Mouse (Mus musculus): ENCODE measurements around the gene Cmya5. TPM values are rescaled to one million over a fixed set of nuclear protein-coding genes. Genes with fewer than 3 reads are reported as not detected.
"Not testable (repeated sequence)": the region's sequence is repeated elsewhere in the genome, so short reads cannot be mapped to it uniquely, and the experiment has no call there.

The Cmya5 gene
- total RNA-seq, 4 experiments from 2014 or later, result 378 to 419 (median 409) TPM

DNA sequence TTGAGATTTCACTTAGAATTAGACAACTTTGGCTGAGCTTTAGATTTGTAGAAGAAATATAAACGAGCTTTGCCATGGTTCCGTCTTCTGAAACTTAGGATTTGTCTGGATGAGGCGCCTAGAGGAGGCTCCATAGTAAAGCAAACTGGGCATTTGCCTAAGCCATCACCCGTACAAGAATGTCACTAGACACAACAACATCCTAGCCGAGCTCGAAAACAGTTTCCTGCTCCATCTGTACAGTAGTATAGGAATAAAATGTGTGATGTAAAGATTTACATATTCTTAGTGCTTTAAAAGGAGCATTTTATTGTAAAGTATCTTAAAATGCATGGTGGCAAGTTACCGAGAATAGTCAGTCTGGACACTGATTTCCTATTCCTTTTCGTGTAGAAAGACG is 22.2 kb downstream of the Cmya5 start:
- DNase-seq (ENCODE audit: low spot score), result no peak

DNA sequence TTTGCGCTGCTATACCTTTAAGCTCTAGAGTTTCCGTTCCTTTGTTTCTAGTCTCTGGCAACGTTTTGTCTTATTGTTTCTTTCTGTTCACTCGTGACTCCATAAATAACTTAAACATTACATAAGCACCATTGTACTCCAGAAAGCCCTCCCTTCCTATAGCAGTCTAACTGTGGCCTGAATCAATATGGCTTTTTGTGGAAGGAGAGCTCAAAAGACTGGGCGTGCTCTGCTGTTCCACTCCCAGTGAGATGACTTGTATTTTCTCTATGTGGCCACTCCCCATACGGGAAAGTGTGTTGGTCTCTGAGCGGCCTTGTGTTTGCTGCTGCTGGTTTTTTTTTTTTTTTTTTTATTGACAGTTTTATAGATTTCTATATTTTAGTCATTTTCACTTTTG is 27.3 kb downstream of the Cmya5 start:
- no peak for DNase-seq (ENCODE audit: low spot score)

DNA sequence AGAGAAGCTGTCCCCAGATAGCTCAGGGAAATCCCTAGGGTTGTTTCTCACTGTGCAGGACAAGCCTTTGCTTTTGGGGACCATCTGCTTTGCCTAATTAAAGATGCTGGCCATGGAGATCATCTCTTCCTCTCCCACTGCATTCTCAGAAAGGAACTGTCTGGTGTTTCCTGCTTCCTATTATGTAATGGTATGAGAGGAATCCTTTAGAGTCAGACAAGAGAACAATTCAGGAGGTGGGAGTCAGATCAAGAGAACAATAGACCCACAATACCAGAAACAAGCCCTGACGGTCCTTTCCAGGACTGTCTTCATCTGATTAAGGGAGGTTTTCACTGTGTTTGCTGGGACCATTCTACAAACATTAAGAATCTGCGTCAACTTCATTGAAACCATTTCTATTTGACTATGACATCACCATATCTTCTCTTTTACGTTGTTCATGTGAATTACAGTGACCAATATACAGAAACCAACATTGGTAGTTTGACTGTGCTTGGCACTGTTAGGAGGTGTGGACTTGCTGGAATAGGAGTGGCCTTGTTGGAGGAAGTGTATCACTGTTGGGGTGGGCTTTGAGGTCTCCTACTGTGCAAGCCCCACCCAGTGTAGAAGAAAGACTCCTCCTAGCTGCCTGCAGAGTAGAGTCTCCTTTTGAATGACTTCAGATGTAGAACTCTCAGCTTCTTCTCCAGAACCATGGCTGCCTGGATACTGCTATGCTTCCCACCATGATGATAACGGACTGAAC is 42.0 kb downstream of the Cmya5 start:
- DNase-seq (ENCODE audit: low spot score), result no peak

DNA sequence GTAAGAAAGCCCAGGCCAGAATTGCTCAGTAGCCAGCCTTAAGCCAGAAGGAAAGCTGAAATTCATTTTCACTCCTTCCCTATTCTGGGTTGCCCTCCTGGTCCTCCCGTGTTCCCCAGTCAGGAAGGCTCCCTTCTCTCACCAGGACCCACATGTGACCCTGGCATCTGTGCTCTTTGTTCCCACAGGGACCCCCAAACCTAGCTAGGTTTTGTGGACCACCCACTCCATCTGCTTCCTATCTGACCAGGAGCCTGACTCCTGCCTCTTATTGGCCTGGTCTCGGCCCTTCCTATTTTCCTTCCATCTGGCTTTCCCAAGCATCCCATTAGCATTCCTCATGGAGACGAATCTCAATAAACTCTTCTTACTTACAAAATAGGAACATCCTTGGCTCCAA is 45.9 kb downstream of the Cmya5 start:
- no peak for DNase-seq (ENCODE audit: low spot score)

DNA sequence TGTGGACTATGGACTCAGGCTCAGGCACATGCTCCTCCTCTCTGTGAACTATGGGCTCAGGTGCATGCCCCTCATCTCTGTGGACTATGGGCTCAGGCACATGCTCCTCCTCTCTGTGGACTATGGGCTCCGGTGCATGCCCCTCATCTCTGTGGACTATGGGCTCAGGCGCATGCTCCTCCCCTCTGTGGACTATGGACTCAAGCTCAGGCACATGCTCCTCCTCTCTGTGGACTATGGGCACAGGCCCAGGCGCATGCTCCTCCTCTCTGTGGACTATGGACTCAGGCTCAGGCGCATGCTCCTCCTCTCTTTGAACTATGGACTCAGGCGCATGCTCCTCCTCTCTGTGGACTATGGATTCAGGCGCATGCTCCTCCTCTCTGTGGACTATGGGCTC is 47.9 kb downstream of the Cmya5 start:
- DNase-seq (ENCODE audit: low spot score), result no peak

DNA sequence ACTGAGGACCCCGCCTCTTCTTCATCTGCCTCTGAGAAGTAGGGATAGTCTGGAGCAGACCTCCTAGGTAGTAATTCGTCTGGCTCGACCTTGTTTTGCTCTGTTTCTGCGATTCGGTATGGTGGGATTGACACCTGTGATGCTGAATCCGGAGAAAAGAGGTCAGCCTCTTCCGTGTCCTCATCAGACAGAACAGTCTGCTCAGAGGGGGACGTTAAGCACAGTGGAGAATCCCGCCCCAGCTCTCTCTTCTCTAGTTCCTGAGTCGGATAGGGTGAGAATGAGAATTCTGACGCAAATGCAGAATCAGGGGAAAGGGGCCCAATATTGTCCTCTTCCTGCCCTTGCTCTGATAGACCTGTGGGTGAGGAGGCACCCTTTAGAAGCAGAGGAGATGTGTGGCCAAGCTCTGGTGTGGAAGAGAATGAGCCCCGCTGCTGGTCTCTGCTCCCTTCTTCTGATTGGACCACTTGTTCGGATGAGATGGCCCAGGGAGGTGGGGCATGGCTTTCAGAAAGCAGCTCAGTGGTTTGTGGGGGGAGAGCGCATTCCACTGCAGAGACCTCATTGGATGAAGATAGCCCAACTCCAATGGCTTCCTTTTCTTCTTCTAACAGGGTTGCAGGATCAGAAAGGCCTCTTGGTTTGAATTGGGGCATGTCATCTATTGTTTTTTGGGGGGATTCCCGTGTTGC is 49.3 kb downstream of the Cmya5 start:
- no peak for DNase-seq (ENCODE audit: low spot score)

DNA sequence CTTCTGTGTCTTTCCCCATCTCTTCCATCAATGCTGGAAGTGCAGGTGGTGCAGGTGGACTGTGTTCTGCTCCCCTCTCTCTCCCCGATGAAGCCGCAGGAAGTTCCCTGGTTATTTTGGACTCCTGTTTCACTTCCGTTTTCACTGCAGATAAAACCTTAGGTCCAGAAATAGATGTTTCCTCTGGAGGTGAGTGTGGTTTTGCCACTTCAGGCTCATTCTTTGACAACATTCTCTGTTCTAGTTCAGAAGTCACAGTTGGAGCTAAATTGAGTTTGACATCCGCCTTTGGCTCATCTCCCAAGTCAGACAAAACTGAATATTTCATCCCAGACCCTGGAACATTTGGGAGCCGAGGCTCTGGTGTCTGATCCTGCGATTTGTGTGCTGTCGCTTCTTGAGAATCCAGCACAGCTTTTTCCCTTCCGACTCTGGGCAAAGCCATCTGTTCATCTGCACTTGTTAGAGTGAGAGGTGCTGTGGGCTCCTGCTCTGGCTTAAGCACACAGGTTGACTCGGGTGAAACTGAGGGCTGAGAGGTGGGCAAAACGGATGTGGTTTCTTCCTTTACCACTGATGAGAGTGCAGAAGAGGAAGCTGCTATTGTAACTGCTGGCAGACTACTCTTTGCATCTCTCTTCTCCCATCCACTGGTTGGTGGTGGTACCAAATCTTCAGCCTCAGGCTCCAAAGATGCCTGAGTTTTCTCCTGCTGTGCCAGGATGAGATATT is 50.2 kb downstream of the Cmya5 start:
- peak; percentile 15 for DNase-seq (ENCODE audit: low spot score)

DNA sequence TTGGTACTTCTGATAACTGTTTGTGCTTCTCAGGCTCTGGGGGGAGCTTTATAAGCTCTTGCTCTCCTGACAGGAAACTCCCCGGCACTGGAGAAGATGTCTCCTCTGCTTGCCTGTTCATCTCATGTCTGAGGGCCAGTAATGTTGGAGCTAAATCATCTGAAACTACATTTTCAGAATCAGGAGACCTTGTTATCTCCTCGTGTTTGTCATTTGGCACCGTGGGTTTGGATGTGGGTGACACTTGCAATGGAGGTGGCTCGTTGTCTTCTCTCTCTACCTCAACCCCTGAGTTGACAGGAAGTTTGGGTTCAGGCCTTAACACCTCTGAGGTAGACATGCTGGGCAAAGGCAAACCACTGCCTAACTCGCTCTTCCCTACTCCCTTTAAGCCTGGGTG is 50.8 kb downstream of the Cmya5 start:
- no peak for DNase-seq (ENCODE audit: low spot score)

DNA sequence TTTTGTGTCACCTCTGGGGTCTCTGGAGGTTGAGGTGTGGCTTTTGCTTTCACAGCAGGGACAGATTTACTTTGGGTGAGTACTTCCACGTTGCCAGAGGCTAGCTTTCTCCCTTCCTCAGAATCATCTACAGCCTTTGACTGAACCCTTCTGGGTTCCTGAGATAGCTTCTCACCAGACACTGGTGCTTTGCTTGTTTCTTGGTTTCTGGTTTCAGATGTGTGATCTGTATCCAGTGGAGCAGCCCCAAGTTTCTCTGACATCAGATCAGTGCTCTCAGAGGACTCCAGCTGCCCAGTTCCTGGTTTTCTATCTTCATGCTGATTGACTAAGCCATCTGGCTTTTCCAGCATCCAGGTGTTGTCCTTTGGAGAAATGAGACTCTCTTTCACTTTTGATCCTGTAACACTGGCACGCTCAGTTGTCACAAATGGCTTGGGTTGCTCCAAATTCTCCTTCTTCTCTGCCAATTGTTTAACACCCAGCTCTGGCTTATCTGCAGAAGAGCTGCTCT is 51.6 kb downstream of the Cmya5 start:
- no peak for DNase-seq (ENCODE audit: low spot score)

DNA sequence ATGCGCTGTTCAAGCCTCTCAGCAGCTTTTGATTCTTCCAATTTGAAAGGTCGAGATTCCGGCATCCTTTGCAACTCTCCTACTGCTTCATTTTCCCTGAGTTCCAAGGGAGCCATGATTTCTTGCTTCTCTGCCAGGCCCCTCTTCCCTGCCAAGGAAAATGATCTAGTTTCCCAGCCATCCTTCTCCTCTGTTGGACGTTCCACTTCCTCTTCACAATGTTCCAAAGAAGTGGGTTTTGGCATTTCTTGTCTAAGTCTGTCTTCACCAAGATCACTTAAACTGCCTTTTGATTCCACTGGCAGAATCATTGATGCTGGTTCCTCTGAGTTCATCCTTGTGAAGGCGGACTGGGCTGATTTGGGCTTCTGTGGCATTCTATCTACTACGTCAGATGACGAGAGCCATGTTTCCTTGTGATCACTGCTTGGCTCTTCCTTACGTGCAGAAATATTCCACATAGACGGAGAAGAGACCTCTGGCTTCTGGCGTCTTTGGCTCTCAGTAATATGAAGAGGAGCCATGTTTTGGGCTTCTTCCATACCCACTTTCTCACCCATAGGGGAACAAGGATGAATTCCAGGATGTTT is 52.6 kb downstream of the Cmya5 start:
- DNase-seq (ENCODE audit: low spot score), result peak; percentile 41

DNA sequence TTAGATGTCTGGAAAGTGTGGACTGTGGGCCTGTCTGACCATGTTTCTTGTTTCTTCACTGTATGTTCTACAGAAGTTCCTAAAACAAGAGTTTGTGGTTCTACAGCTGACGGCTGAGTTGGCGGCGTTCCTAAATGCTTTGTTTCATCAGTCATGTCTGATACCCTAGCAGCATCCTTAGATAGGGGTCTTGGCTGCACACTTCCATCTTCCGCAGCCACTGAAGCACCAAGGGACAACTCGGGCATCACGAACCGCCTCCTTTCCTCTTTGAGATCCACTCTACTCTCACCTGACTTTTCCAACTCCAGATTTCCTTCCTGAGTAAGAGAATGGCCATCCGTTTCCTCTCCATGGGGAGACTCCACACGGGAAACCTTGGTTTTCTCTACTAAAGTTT is 53.3 kb downstream of the Cmya5 start:
- no peak for DNase-seq (ENCODE audit: low spot score)

DNA sequence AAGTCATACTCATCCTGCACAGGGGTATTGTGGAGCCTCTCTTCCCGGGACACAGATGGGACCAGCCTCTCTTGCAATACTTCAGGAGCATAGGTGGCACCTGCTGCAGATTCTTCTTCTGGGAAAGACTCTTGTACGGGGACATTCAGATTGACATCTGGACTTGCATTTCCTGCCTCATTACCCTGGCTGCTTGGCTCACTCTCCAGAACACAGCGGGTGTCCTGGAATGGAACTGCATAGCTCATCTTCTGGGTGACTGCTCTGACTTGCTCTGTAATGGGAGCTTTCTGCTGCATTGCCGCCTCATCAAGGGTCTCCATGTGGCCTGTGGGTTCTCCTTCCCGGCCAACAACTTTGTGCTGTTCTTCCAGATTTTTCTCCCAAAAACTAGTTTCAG is 55.0 kb downstream of the Cmya5 start:
- DNase-seq (ENCODE audit: low spot score), result no peak

DNA sequence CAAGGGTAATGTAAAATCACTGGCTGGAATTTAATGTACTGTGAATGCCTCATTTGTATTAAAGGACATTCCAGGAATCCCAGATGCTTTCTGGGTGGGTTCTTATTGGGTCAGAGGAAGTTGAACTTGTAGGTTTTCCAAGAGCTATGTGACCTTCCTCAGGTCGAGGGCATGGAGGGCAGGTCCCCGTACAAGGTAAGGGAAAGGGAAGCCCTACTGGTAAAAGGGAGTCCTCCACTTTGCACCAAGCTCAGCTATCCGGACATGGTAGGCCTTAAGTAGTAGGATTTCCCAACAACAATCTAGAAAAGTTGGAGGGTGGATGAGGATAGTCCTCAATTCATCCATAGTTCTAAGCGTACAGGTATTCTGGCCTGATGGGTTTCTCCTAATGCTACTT is 58.8 kb downstream of the Cmya5 start:
- no peak for DNase-seq (ENCODE audit: low spot score)

DNA sequence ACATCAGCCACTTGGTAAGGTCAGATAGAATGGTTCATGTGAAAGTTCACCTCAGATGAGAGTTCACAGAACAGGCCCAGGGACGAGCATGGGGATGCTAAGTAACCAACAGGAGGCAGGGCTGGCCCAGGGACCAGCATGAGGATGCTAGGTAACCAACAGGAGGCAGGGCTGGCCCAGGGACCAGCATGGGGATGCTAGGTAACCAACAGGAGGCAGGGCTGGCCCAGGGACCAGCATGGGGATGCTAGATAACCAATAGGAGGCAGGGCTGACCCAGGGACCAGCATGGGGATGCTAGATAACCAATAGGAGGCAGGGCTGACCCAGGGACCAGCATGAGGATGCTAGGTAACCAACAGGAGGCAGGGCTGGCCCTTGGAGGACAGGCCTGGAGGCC is 62.2 kb downstream of the Cmya5 start:
- not testable (repeated sequence) for DNase-seq (ENCODE audit: low spot score)

DNA sequence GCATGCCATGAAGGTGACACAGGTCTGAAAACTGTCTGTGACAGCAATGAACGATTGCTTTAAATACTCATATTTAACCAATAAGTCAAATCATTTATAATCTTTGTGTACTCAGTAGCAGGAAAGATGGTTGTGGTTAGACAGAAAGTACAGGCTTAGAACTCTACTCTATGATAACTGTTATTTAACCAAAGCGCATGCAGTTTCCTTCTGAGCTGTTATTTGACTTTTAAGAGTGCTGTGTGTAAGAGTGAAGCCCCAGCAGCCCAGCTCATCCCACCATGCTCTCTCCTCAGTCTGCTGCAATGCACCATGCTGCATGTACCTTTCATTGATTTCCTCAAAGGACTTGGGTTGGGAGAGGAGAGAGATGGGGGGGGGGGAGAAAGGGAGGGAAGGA is 63.7 kb downstream of the Cmya5 start:
- no peak for DNase-seq (ENCODE audit: low spot score)

DNA sequence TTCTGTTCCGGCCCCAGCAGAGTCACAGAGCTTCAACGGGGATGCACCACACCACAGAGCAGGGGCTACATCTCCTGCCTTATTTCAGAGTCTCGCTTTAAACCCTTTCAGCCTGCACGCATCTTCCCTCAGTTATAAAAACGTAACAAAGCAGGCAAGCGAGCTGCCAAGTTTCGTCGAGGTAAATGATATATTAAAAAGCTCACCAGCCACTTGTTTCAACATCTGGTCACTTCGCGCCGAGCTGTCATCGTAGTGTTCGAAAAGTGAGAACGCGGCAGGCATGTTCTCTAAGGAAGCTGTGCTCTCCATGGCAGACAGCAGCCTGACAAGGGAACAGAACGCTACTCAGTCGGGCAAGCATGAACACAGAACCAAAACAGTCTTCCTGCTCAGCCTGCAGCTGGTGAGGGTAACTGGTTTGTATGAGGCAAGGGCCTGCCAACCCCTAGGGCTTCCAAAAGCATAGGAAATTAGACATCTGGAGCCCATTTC is 70.3 kb downstream of the Cmya5 start:
- DNase-seq (ENCODE audit: low spot score), result no peak

DNA sequence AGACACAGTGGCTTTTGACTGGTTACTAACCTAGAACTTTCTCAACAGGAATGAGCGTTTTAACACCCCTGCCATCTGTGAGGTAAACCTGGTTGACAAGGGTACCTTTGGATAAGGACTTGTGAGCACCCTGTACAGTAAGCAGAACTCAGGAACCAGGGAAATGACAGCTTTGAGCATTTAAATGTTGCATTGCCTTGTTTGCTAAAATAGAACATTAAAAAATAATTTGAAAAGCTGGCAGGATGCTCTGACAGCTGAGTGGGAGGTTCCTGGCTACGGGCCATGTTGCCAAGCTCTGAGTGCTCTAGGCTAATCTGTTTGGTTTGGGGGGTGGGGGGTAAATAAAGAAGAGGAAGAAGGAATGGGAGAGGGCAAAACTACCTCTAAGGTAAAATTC is 70.9 kb downstream of the Cmya5 start:
- no peak for DNase-seq (ENCODE audit: low spot score)

DNA sequence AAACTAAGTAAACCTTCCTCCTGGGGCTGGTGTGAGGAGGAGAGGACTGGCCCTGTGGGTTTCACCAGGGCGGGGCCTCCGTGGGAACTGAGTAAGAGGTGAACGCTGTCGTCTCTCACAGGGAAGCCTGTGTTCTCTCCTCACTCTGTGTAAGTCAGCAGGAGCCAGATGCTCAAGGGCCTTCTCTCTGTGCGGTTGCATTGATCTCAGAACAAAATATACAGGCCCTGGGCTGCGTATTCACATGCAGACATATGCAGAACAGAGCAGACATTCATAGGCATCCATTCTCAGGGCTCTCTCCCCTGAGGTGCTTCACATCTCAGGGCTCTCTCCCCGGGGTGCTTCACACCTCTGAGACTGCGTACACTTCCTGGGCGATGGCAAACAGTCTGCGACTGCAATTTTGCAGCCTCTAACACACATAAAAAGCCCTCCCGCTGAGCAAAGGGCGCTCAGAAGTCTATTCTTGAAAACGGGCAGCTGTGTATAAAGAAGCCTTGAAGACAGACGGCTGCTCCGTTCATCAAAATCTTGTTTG is 71.6 kb downstream of the Cmya5 start:
- DNase-seq (ENCODE audit: low spot score), result no peak

DNA sequence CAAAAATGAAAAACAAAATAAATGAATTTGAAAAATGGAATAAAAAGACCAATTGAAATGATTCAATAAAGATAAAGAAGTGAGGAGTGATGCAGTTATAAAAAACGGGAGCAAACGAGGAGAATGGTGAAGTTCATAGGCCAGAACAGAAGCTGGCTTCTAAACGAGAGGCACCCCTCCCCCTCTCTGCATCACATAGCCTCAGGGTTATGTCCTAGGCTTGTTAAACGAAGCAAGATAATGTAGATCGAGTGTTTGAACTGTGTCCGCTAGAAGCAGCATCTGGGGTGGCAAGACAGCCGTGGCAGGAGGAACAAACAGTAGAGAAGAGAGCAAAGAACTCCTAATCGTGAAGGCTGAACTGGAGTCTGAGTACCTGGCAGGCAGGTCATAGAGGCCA is 74.1 kb downstream of the Cmya5 start:
- DNase-seq (ENCODE audit: low spot score), result no peak

DNA sequence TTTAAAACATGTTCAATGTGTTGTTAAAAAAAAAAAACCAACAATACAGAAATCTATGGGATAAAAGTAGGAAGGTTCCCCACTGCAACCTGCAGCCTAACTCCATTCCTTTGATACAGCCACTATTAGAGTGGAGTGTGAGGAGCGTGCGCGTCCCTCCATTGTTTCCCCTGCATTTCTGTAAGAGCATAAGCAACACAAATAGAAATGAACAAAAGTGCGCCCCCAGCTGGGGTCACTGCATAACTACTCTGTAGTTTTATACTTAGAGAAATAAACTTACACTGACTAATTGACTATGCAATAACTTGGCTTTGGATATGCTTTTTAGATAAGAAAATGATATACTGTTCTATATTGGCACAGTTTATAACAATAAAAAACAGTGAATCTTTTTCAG is 75.0 kb downstream of the Cmya5 start:
- no peak for DNase-seq (ENCODE audit: low spot score)

DNA sequence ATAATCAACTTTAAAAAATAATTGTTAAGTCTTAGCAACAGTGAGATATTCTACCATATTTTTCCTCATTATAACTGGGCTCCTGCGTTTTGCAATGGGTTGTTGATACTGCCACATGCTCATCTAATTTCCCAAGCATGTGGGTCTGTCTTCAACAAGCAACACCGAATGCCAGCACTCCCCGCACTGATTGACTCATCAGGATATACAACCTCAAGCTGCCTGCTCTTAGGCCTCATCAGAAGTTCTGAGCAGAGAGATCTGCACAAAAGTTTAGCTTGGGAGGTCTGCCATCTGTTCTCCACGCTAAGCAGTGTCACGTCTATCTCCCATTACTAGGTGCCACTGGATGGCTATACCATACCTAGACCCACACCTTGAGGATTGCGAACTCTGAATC is 76.2 kb downstream of the Cmya5 start:
- no peak for DNase-seq (ENCODE audit: low spot score)

All from heart, adult 8-10 months (tissue).